ENCODE assay signal across 17 mouse cellular contexts in genomic region chr1:171766898-171767297, GRCm38 (mm10). TPM values are rescaled to one million over a fixed set of nuclear protein-coding genes. Genes with fewer than 3 reads are reported as not detected.
DNase-seq lines count a peak whose midpoint lies in the region; ATAC-seq and TF ChIP-seq lines count a peak whose summit lies in the region.
"Had no signal": no experiment of that assay in that cellular context is flagged by ENCODE, and none has a peak within 500 bp of the region (broad histone marks: within the 10 kb centered on the region; RNA-seq: fewer than 3 reads in every experiment).

TSS of gene Slamf1 (plus strand) at chr1:171767127.

- 27% methylated on average over 6 of the region's 6 CpGs for WGBS in heart, postnatal 0 days
- 13% methylated on average over 6 of the region's 6 CpGs for WGBS in kidney, adult 2 months
- WGBS in midbrain, embryonic 15.5 days = 35% methylated on average over 6 of the region's 6 CpGs
- 27% methylated on average over 6 of the region's 6 CpGs for WGBS in hindbrain, embryonic 16.5 days

- TF ChIP-seq CTCF in heart, postnatal 0 days (IDR thresholded peaks at IDR 0.05; ENCODE audit: low read depth) = no peak
- no peak for TF ChIP-seq CTCF in kidney, adult 2 months (conservative IDR thresholded peaks at IDR 0.05; ENCODE audit: insufficient read depth, insufficient read length, low read depth, low read length)

- H3K27me3 ChIP-seq in heart, postnatal 0 days (ENCODE audit: control insufficient read depth, insufficient read depth, low read length) = no peaks in the 10 kb centered on the region
- H3K27me3 ChIP-seq in kidney, adult 2 months (replicated peaks; ENCODE audit: control insufficient read depth, insufficient read depth, low read length) = no peaks in the 10 kb centered on the region
- H3K27me3 ChIP-seq in midbrain, embryonic 15.5 days (replicated peaks) = no peaks in the 10 kb centered on the region
- no peaks in the 10 kb centered on the region for H3K27me3 ChIP-seq in hindbrain, embryonic 16.5 days (replicated peaks; ENCODE audit: control insufficient read depth, insufficient read depth, low read length)
- H3K27me3 ChIP-seq: hindbrain, embryonic 12.5 days; limb, embryonic 15.5 days had no signal

- no peak for TF ChIP-seq POLR2A in kidney, adult 2 months (IDR thresholded peaks at IDR 0.05; ENCODE audit: low read depth, low read length)

- no peak for ATAC-seq in heart, postnatal 0 days (ENCODE audit: insufficient read depth, low read depth)
- peak; percentile 70; the same call in 1 of the 2 replicates for ATAC-seq in neutrophil, adult 5-6 weeks (ENCODE audit: extremely low read depth, insufficient number of reproducible peaks, low FRiP score, poor library complexity, severe bottlenecking)
- ATAC-seq in midbrain, embryonic 15.5 days (replicated peaks) = no peak
- ATAC-seq in hindbrain, embryonic 16.5 days = no peak
- ATAC-seq: forebrain, postnatal 0 days had no signal

- no peak for DNase-seq in heart, postnatal 0 days (ENCODE audit: low spot score)
- no peak for DNase-seq in heart, adult 9 months (ENCODE audit: low spot score in 2 of 2)
- DNase-seq in T-cell, adult 2 months (ENCODE audit: low spot score) = peak; percentile 66
- DNase-seq in thymus, postnatal 25 days = peak; percentile 77
- DNase-seq in kidney, adult 2 months = no peak
- DNase-seq: cerebellum, adult 2 months; forebrain, postnatal 0 days; gastrocnemius, postnatal 14 days; kidney, adult 8-10 months; lung, embryonic 14.5 days had no signal

- TF ChIP-seq EP300 in heart, postnatal 0 days (IDR thresholded peaks at IDR 0.05; ENCODE audit: low read depth) = no peak

- H3K9me3 ChIP-seq in heart, postnatal 0 days (replicated peaks; ENCODE audit: control insufficient read depth, low read length) = no peaks in the 10 kb centered on the region
- H3K9me3 ChIP-seq in midbrain, embryonic 15.5 days = no peaks in the 10 kb centered on the region
- H3K9me3 ChIP-seq in hindbrain, embryonic 16.5 days (ENCODE audit: control insufficient read depth, low read length) = no peaks in the 10 kb centered on the region
- H3K9me3 ChIP-seq: hindbrain, embryonic 12.5 days; limb, embryonic 15.5 days had no signal

- no peak within 1 kb of the TSS for H3K27ac ChIP-seq in heart, postnatal 0 days (ENCODE audit: low read depth)
- no peak within 1 kb of the TSS for H3K27ac ChIP-seq in kidney, adult 2 months (ENCODE audit: insufficient read depth, low read depth, low read length)
- no peak within 1 kb of the TSS for H3K27ac ChIP-seq in midbrain, embryonic 15.5 days
- H3K27ac ChIP-seq in hindbrain, embryonic 16.5 days (ENCODE audit: low read depth, low read length) = no peak within 1 kb of the TSS
- H3K27ac ChIP-seq: hindbrain, embryonic 12.5 days; limb, embryonic 15.5 days had no signal

- no peak within 1 kb of the TSS for H3K9ac ChIP-seq in heart, postnatal 0 days (replicated peaks; ENCODE audit: low read depth, low read length)
- no peak within 1 kb of the TSS for H3K9ac ChIP-seq in midbrain, embryonic 15.5 days
- no peak within 1 kb of the TSS for H3K9ac ChIP-seq in hindbrain, embryonic 16.5 days (ENCODE audit: low read depth, low read length)
- H3K9ac ChIP-seq: forebrain, postnatal 0 days; hindbrain, embryonic 12.5 days; limb, embryonic 15.5 days; lung, embryonic 14.5 days had no signal

- H3K36me3 ChIP-seq in heart, postnatal 0 days (replicated peaks; ENCODE audit: control insufficient read depth, insufficient read depth, low read length) = no peaks in the 10 kb centered on the region
- H3K36me3 ChIP-seq in kidney, adult 2 months (ENCODE audit: control insufficient read depth, insufficient read depth, low read length) = no peaks in the 10 kb centered on the region
- H3K36me3 ChIP-seq in midbrain, embryonic 15.5 days (replicated peaks) = no peaks in the 10 kb centered on the region
- no peaks in the 10 kb centered on the region for H3K36me3 ChIP-seq in hindbrain, embryonic 16.5 days (ENCODE audit: control insufficient read depth, insufficient read depth, low read length)
- H3K36me3 ChIP-seq: hindbrain, embryonic 12.5 days; limb, embryonic 15.5 days had no signal

- peak within 1 kb of the TSS; percentile 27; the same call in 1 of the 2 replicates for H3K4me2 ChIP-seq in heart, postnatal 0 days (ENCODE audit: low read depth, low read length)
- no peak within 1 kb of the TSS for H3K4me2 ChIP-seq in midbrain, embryonic 15.5 days
- no peak within 1 kb of the TSS for H3K4me2 ChIP-seq in hindbrain, embryonic 16.5 days (ENCODE audit: low read length)
- H3K4me2 ChIP-seq: heart, embryonic 11.5 days; hindbrain, embryonic 12.5 days; limb, embryonic 15.5 days; lung, embryonic 14.5 days had no signal

- H3K4me3 ChIP-seq in heart, postnatal 0 days (ENCODE audit: low read depth, low read length) = no peak within 1 kb of the TSS; the same call in 1 of the 2 replicates
- no peak within 1 kb of the TSS for H3K4me3 ChIP-seq in kidney, adult 2 months (ENCODE audit: insufficient read depth, low read depth, low read length)
- H3K4me3 ChIP-seq in midbrain, embryonic 15.5 days = no peak within 1 kb of the TSS
- H3K4me3 ChIP-seq in hindbrain, embryonic 16.5 days (ENCODE audit: low read length) = no peak within 1 kb of the TSS
- H3K4me3 ChIP-seq: hindbrain, embryonic 12.5 days; limb, embryonic 15.5 days; myocyte had no signal

- H3K4me1 ChIP-seq in heart, postnatal 0 days (ENCODE audit: control insufficient read depth, insufficient read depth) = peaks cover 13% of the 10 kb centered on the region
- no peaks in the 10 kb centered on the region for H3K4me1 ChIP-seq in kidney, adult 2 months (ENCODE audit: control insufficient read depth, insufficient read depth, low read length)
- no peaks in the 10 kb centered on the region for H3K4me1 ChIP-seq in midbrain, embryonic 15.5 days
- H3K4me1 ChIP-seq in hindbrain, embryonic 16.5 days (ENCODE audit: control insufficient read depth, insufficient read depth, low read depth, low read length) = no peaks in the 10 kb centered on the region
- H3K4me1 ChIP-seq: hindbrain, embryonic 12.5 days; limb, embryonic 15.5 days had no signal

RNA-seq across cellular contexts. Expression of gene Slamf1, which starts in this region (rescaled TPM):
- total RNA-seq in heart, postnatal 0 days (2014; rRNA removed; ENCODE audit: low replicate concordance) = 0.15 TPM in 1 of 2 replicates, not detected in the other
- 0.10 and 0.14 TPM in 2 replicates for polyA plus RNA-seq in heart, postnatal 0 days (2015; fragmentation: Nextera tagmentation; extraction: Ambion mirVana)
- total RNA-seq in neutrophil, adult 5-6 weeks (2017) = 24.2 and 25.7 TPM in 2 replicates
- 0.03 and 0.28 TPM in 2 replicates for polyA plus RNA-seq in kidney, adult 2 months (2012; rRNA removed)
- 0.10 and 0.19 TPM in 2 replicates for polyA plus RNA-seq in midbrain, embryonic 15.5 days (2015; fragmentation: Nextera tagmentation; extraction: Ambion mirVana)
- 0.19 and 0.28 TPM in 2 replicates for polyA plus RNA-seq in hindbrain, embryonic 16.5 days (2015; fragmentation: Nextera tagmentation; extraction: Ambion mirVana)
- total RNA-seq: gastrocnemius, postnatal 14 days had no signal
- polyA plus RNA-seq: cerebellum, adult 2 months; myocyte had no signal

Comparison
In these comparisons a context has a peak if more than half of its experiments do, and no peak if none do; other contexts are left out.
1. RNA of gene Slamf1 (total RNA-seq): 24.2 to 25.7 TPM in neutrophil, adult 5-6 weeks; 0.15 TPM in heart, postnatal 0 days; every median in the first group is over 10 times any median in the second.
2. DNase-seq: peak in T-cell, adult 2 months (single experiment) and thymus, postnatal 25 days (single experiment); none in heart, postnatal 0 days (single experiment), heart, adult 9 months (0 of 2) and kidney, adult 2 months (single experiment).